Mouse (Mus musculus): ENCODE measurements around the gene Thtpa.

The Thtpa gene

GRCm38 (mm10) chr14:55094704-55095231, at the start of gene Thtpa:
Thtpa (plus strand) TSS chr14:55094784.
- peak; percentile 88 for DNase-seq

- no peak for DNase-seq
These were observed 46.5 kb upstream of the Thtpa start for GRCm38 (mm10) chr14:55047971-55048531.

GRCm38 (mm10) chr14:55052496-55052895, 42.1 kb upstream of the Thtpa start:
- DNase-seq = peak; percentile 88

- DNase-seq = no peak
These were observed 41.5 kb upstream of the Thtpa start for GRCm38 (mm10) chr14:55053050-55053449.

- peak; percentile 91 for DNase-seq
These were observed 40.8 kb upstream of the Thtpa start for GRCm38 (mm10) chr14:55053708-55054190.

- no peak for DNase-seq
These were observed 40.3 kb upstream of the Thtpa start for GRCm38 (mm10) chr14:55054191-55054749.

GRCm38 (mm10) chr14:55055167-55055834, 39.3 kb upstream of the Thtpa start:
- peak; percentile 74 for DNase-seq

GRCm38 (mm10) chr14:55059009-55059408, 35.6 kb upstream of the Thtpa start:
- DNase-seq = no peak

- peak; percentile 69 for DNase-seq
These were observed 34.7 kb upstream of the Thtpa start for GRCm38 (mm10) chr14:55059931-55060330.

GRCm38 (mm10) chr14:55061845-55062244, 32.7 kb upstream of the Thtpa start:
- DNase-seq = no peak

GRCm38 (mm10) chr14:55062626-55063025, 32.0 kb upstream of the Thtpa start:
- no peak for DNase-seq

GRCm38 (mm10) chr14:55063117-55063516, 31.5 kb upstream of the Thtpa start:
- DNase-seq = no peak

GRCm38 (mm10) chr14:55063581-55064381, 30.8 kb upstream of the Thtpa start:
- no peak for DNase-seq

GRCm38 (mm10) chr14:55064481-55065370, 29.9 kb upstream of the Thtpa start:
- DNase-seq = no peak

GRCm38 (mm10) chr14:55065391-55065790, 29.2 kb upstream of the Thtpa start:
- DNase-seq = no peak

- DNase-seq = no peak
These were observed 28.5 kb upstream of the Thtpa start for GRCm38 (mm10) chr14:55066042-55066441.

GRCm38 (mm10) chr14:55071756-55072155, 22.8 kb upstream of the Thtpa start:
- no peak for DNase-seq

GRCm38 (mm10) chr14:55074416-55074815, 20.2 kb upstream of the Thtpa start:
- DNase-seq = no peak

- DNase-seq = no peak
These were observed 18.4 kb upstream of the Thtpa start for GRCm38 (mm10) chr14:55076224-55076623.

GRCm38 (mm10) chr14:55076956-55077355, 17.6 kb upstream of the Thtpa start:
- no peak for DNase-seq

- DNase-seq = no peak
These were observed 16.9 kb upstream of the Thtpa start for GRCm38 (mm10) chr14:55077481-55078365.
